Mouse (Mus musculus): Measurements from ENCODE around the gene Selplg.

DNA sequence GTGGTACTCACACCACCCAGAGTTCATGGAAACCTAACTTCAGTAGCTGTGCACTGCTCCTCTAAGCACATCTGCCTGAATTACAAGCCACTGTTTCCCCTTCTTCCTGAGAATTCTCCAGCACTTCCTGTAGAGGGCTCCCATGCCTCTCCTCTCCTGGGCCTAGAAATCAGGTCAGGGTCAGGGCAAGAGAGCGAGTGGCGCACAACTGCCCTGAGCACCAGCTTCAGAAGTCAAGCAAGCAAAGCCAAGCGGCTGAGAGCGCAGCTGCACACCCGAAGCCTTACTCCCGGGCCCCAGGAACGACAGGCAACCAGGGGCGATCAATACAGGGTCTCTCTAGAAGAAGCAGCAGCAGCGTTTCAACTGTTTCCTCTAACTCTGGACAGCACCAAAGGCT is 15.2 kb upstream of the Selplg start:
- TF ChIP-seq CEBPB (IDR thresholded peaks at IDR 0.05; ENCODE audit: insufficient read depth, poor library complexity, severe bottlenecking) (no peak), POLR2A (IDR thresholded peaks at IDR 0.05; ENCODE audit: insufficient read length, low read depth) (no peak)

All from myocyte (in vitro differentiated cells).